Comparison of ENCODE assay signal across 24 mouse cellular contexts in genomic region chr5:99283636-99284035, GRCm38 (mm10).
DNase-seq lines count a peak whose midpoint lies in the region; ATAC-seq and TF ChIP-seq lines count a peak whose summit lies in the region.
"Had no signal": no experiment of that assay in that cellular context is flagged by ENCODE, and none has a peak within 500 bp of the region (broad histone marks: within the 10 kb centered on the region; RNA-seq: fewer than 3 reads in every experiment).

No protein-coding gene starts in this region.

- no peak overlapping the region for H3K4me3 ChIP-seq in lung, embryonic 14.5 days (ENCODE audit: low read depth, low read length)
- H3K4me3 ChIP-seq: forebrain, embryonic 10.5 days; hindbrain, embryonic 12.5 days; layer of hippocampus, adult 2 months; limb, embryonic 15.5 days; midbrain, embryonic 10.5 days; neural tube, embryonic 12.5 days had no signal

- H3K9me3 ChIP-seq in lung, embryonic 14.5 days (ENCODE audit: low read depth, low read length): no peaks in the 10 kb centered on the region
- H3K9me3 ChIP-seq: forebrain, embryonic 10.5 days; hindbrain, embryonic 12.5 days; limb, embryonic 15.5 days; midbrain, embryonic 10.5 days; neural tube, embryonic 12.5 days had no signal

- no peaks in the 10 kb centered on the region for H3K27me3 ChIP-seq in lung, embryonic 14.5 days (ENCODE audit: insufficient read depth, low read length)
- H3K27me3 ChIP-seq: CH12.LX; hindbrain, embryonic 12.5 days; limb, embryonic 15.5 days; neural tube, embryonic 12.5 days had no signal

- ATAC-seq in lung, embryonic 14.5 days (ENCODE audit: insufficient read depth): no peak
- ATAC-seq: forebrain, postnatal 0 days; inflammation-experienced regulatory T-cells, adult 6 months had no signal

- 50% methylated on average over 3 of the region's 3 CpGs for WGBS in lung, embryonic 14.5 days

- peak; percentile 21 for DNase-seq in adrenal gland, postnatal 10 days
- DNase-seq in adrenal gland, postnatal 4 days (ENCODE audit: low spot score in 2 of 2): no peak
- DNase-seq in adipocyte (ENCODE audit: low spot score): peak; percentile 7
- peak; percentile 49 for DNase-seq in lung, embryonic 14.5 days
- DNase-seq in lung, postnatal 36 days: peak; percentile 90
- DNase-seq in testis, postnatal 14 days (ENCODE audit: low spot score): no peak
- DNase-seq in right cerebral cortex, postnatal 14 days: no peak
- no peak for DNase-seq in ovary, adult 18-20 months (ENCODE audit: low spot score)
- DNase-seq: cerebellum, adult 18-20 months; cerebellum, postnatal 36 days; forebrain, postnatal 0 days; heart, postnatal 10 days; kidney, postnatal 14 days; right cerebral cortex, adult 18-20 months; thymus, postnatal 4 days had no signal

- no peak for TF ChIP-seq CTCF in lung, embryonic 14.5 days (IDR thresholded peaks at IDR 0.05; ENCODE audit: low read depth)

- H3K36me3 ChIP-seq in lung, embryonic 14.5 days (ENCODE audit: insufficient read depth): no peaks in the 10 kb centered on the region
- H3K36me3 ChIP-seq: forebrain, embryonic 10.5 days; hindbrain, embryonic 12.5 days; limb, embryonic 15.5 days; midbrain, embryonic 10.5 days; neural tube, embryonic 12.5 days had no signal

- no peak overlapping the region for H3K4me2 ChIP-seq in lung, embryonic 14.5 days
- H3K4me2 ChIP-seq: heart, embryonic 11.5 days; hindbrain, embryonic 12.5 days; limb, embryonic 15.5 days; neural tube, embryonic 12.5 days had no signal

- H3K9ac ChIP-seq in lung, embryonic 14.5 days: no peak overlapping the region
- H3K9ac ChIP-seq: forebrain, postnatal 0 days; hindbrain, embryonic 12.5 days; limb, embryonic 15.5 days; neural tube, embryonic 12.5 days had no signal

- H3K27ac ChIP-seq in lung, embryonic 14.5 days (ENCODE audit: low read depth): no peak overlapping the region
- H3K27ac ChIP-seq: forebrain, embryonic 10.5 days; hindbrain, embryonic 12.5 days; layer of hippocampus, adult 2 months; limb, embryonic 15.5 days; midbrain, embryonic 10.5 days; neural tube, embryonic 12.5 days had no signal

- H3K4me1 ChIP-seq in lung, embryonic 14.5 days (ENCODE audit: insufficient read depth): no peaks in the 10 kb centered on the region
- H3K4me1 ChIP-seq: midbrain, embryonic 10.5 days; neural tube, embryonic 12.5 days had no signal

Comparison
In these comparisons a context has a peak if more than half of its experiments do, and no peak if none do; other contexts are left out.
1. DNase-seq: peak in adrenal gland, postnatal 10 days (single experiment), adipocyte (single experiment), lung, embryonic 14.5 days (single experiment) and lung, postnatal 36 days (single experiment); none in adrenal gland, postnatal 4 days (0 of 2), testis, postnatal 14 days (single experiment), right cerebral cortex, postnatal 14 days (single experiment) and ovary, adult 18-20 months (single experiment).